17 mouse cellular contexts compared by ENCODE assay signal in the genomic region with DNA sequence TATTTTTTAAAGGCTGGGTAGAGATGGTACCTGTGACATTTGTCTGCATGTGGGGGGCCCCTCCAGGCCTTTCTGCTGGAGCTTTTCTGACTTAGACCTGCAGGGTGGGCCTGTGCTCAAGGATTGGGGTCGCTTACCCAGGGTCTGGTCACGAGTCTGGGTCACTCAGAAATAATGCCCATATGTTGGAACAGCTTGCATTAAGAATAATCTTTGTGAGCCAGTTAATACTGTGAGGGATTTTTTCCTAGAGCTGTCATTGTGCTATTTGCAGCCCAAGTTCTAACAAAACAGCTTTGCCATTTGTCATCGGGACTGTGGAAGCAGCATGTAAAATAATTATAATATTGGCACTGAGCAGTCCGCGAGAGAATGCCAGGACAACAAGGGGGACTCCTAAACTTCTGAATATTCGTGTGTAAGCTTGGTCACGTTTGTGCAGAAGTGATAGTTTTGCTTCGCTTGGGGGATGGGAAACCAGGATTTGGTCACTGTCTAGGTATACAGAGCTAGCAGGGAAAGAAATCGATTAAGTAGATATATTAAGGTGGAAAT.
A peak's percentile ranks its signal among the peaks of the same experiment; 100 is the strongest.
DNase-seq lines count a peak whose midpoint lies in the region; ATAC-seq lines count a peak whose summit lies in the region.
"Had no signal": no experiment of that assay in that cellular context is flagged by ENCODE, and none has a peak within 500 bp of the region (broad histone marks: within the 10 kb centered on the region; RNA-seq: fewer than 3 reads in every experiment).

No protein-coding gene starts in this region.

- no peak for ATAC-seq in embryonic facial prominence, embryonic 12.5 days (ENCODE audit: insufficient number of reproducible peaks, insufficient read depth, low FRiP score, low TSS enrichment)
- no peak for ATAC-seq in midbrain, embryonic 11.5 days (ENCODE audit: low FRiP score)
- ATAC-seq: liver, postnatal 0 days had no signal

- H3K4me1 ChIP-seq in embryonic facial prominence, embryonic 12.5 days, result peaks cover 8% of the 10 kb centered on the region; the same call in 1 of the 2 replicates
- H3K4me1 ChIP-seq in embryonic facial prominence, embryonic 10.5 days, result peaks cover 21% of the 10 kb centered on the region
- H3K4me1 ChIP-seq in midbrain, embryonic 10.5 days, result peaks cover 30% of the 10 kb centered on the region
- H3K4me1 ChIP-seq in midbrain, embryonic 11.5 days (ENCODE audit: control insufficient read depth, insufficient read depth, low read length), result peaks cover 18% of the 10 kb centered on the region

- H3K27ac ChIP-seq in embryonic facial prominence, embryonic 12.5 days, result peak overlapping the region; percentile 17; the same call in 1 of the 2 replicates
- H3K27ac ChIP-seq in embryonic facial prominence, embryonic 10.5 days (replicated peaks), result no peak overlapping the region
- peak overlapping the region; percentile 42 for H3K27ac ChIP-seq in midbrain, embryonic 10.5 days (replicated peaks)
- H3K27ac ChIP-seq in midbrain, embryonic 11.5 days (ENCODE audit: low read depth, low read length), result no peak overlapping the region
- H3K27ac ChIP-seq: hindbrain, embryonic 13.5 days had no signal

- H3K9ac ChIP-seq in embryonic facial prominence, embryonic 12.5 days, result no peak overlapping the region
- H3K9ac ChIP-seq in midbrain, embryonic 11.5 days (ENCODE audit: low read length), result no peak overlapping the region
- H3K9ac ChIP-seq: hindbrain, embryonic 13.5 days; liver, postnatal 0 days had no signal

- WGBS in embryonic facial prominence, embryonic 12.5 days, result 71% methylated on average over 9 of the region's 9 CpGs
- 82% methylated on average over 9 of the region's 9 CpGs for WGBS in embryonic facial prominence, embryonic 10.5 days
- 81% methylated on average over 9 of the region's 9 CpGs for WGBS in midbrain, embryonic 10.5 days
- 71% methylated on average over 9 of the region's 9 CpGs for WGBS in midbrain, embryonic 11.5 days

- H3K36me3 ChIP-seq in embryonic facial prominence, embryonic 12.5 days, result no peaks in the 10 kb centered on the region
- no peaks in the 10 kb centered on the region for H3K36me3 ChIP-seq in embryonic facial prominence, embryonic 10.5 days (replicated peaks)
- no peaks in the 10 kb centered on the region for H3K36me3 ChIP-seq in midbrain, embryonic 10.5 days
- H3K36me3 ChIP-seq in midbrain, embryonic 11.5 days (ENCODE audit: control insufficient read depth, insufficient read depth, low read length), result no peaks in the 10 kb centered on the region
- H3K36me3 ChIP-seq: hindbrain, embryonic 13.5 days had no signal

- DNase-seq in embryonic facial prominence, embryonic 10.5 days (ENCODE audit: low spot score), result no peak
- DNase-seq in heart, adult 18-20 months, result peak; percentile 20 to 23
- DNase-seq in heart, adult 9 months (ENCODE audit: low spot score in 2 of 2), result no peak
- no peak for DNase-seq in midbrain, embryonic 10.5 days (ENCODE audit: low spot score)
- DNase-seq in midbrain, embryonic 11.5 days (ENCODE audit: low spot score, missing footprints), result no peak
- DNase-seq in kidney, adult 11 months, result no peak
- no peak for DNase-seq in cerebellum, postnatal 4 days (ENCODE audit: low spot score in 2 of 2)
- DNase-seq: adrenal gland, adult 2 months; cerebellum, adult 9-10 months; kidney, adult 9 months; kidney, postnatal 25 days; liver, postnatal 0 days; lung, postnatal 10 days; midbrain, embryonic 14.5 days; right cerebral cortex, postnatal 4 days had no signal

- H3K4me3 ChIP-seq in embryonic facial prominence, embryonic 12.5 days, result no peak overlapping the region
- no peak overlapping the region for H3K4me3 ChIP-seq in embryonic facial prominence, embryonic 10.5 days
- no peak overlapping the region for H3K4me3 ChIP-seq in midbrain, embryonic 10.5 days
- no peak overlapping the region for H3K4me3 ChIP-seq in midbrain, embryonic 11.5 days (ENCODE audit: low read depth, low read length)
- H3K4me3 ChIP-seq: hindbrain, embryonic 13.5 days had no signal

- no peaks in the 10 kb centered on the region for H3K9me3 ChIP-seq in embryonic facial prominence, embryonic 12.5 days
- no peaks in the 10 kb centered on the region for H3K9me3 ChIP-seq in embryonic facial prominence, embryonic 10.5 days
- no peaks in the 10 kb centered on the region for H3K9me3 ChIP-seq in midbrain, embryonic 10.5 days (replicated peaks)
- no peaks in the 10 kb centered on the region for H3K9me3 ChIP-seq in midbrain, embryonic 11.5 days (ENCODE audit: control insufficient read depth, low read length)
- H3K9me3 ChIP-seq: hindbrain, embryonic 13.5 days had no signal

- H3K27me3 ChIP-seq in embryonic facial prominence, embryonic 12.5 days, result no peaks in the 10 kb centered on the region
- H3K27me3 ChIP-seq in embryonic facial prominence, embryonic 10.5 days (replicated peaks; ENCODE audit: low read depth, poor library complexity, severe bottlenecking), result no peaks in the 10 kb centered on the region
- H3K27me3 ChIP-seq in midbrain, embryonic 10.5 days (ENCODE audit: low read depth, poor library complexity, severe bottlenecking), result no peaks in the 10 kb centered on the region
- no peaks in the 10 kb centered on the region for H3K27me3 ChIP-seq in midbrain, embryonic 11.5 days (ENCODE audit: control insufficient read depth, insufficient read depth, low read length)
- H3K27me3 ChIP-seq: hindbrain, embryonic 13.5 days had no signal

- no peak overlapping the region for H3K4me2 ChIP-seq in embryonic facial prominence, embryonic 12.5 days (replicated peaks)
- H3K4me2 ChIP-seq in midbrain, embryonic 11.5 days, result no peak overlapping the region
- H3K4me2 ChIP-seq: hindbrain, embryonic 13.5 days had no signal

Comparison
In these comparisons a context has a peak if more than half of its experiments do, and no peak if none do; other contexts are left out.
1. H3K27ac ChIP-seq: peak in embryonic facial prominence, embryonic 12.5 days (single experiment) and midbrain, embryonic 10.5 days (single experiment); none in embryonic facial prominence, embryonic 10.5 days (single experiment) and midbrain, embryonic 11.5 days (single experiment).
2. DNase-seq: peak in heart, adult 18-20 months (2 of 2); none in embryonic facial prominence, embryonic 10.5 days (single experiment), heart, adult 9 months (0 of 2), midbrain, embryonic 10.5 days (single experiment), midbrain, embryonic 11.5 days (single experiment), kidney, adult 11 months (single experiment) and cerebellum, postnatal 4 days (0 of 2).